Mouse (Mus musculus): ENCODE measurements around the gene Tcf20. TPM values are rescaled to one million over a fixed set of nuclear protein-coding genes. Genes with fewer than 3 reads are reported as not detected.

Gene Tcf20
- polyA plus RNA-seq, 1 experiment, result 13.0 TPM

DNA sequence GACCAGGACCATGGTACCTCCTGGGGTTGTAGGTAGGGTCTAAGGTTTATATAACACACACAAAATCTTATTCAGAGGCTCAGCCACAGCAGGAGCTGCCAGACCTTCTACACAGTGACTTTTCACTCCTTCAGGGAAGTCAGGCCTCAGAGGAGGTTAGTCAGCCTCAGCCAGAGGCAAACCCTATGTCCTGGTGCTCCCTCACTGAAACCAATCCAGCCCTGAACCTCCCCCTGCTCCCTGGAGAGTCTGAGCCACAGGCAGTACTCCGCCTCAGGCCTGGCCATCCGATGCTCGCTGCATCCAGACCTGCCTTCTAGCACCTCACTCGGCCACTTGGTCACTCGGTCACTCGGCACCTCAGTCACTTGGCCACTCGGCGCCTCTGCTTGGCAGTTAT, 37.4 kb downstream of the Tcf20 start:
- H3K79me2 ChIP-seq (ENCODE audit: control insufficient read depth, insufficient read depth), result no peaks in the 10 kb centered on the region
- H3K4me3 ChIP-seq (ENCODE audit: insufficient read depth, poor library complexity, severe bottlenecking), result no peak overlapping the region
- TF ChIP-seq FOSL1 (IDR thresholded peaks at IDR 0.05; ENCODE audit: insufficient read depth, low read length, poor library complexity, severe bottlenecking), result no peak
- TF ChIP-seq MAX (IDR thresholded peaks at IDR 0.05), result no peak
- no peak for TF ChIP-seq CTCF (IDR thresholded peaks at IDR 0.05; ENCODE audit: control insufficient read depth, insufficient read depth, insufficient read length)
- no peak for TF ChIP-seq CEBPB (IDR thresholded peaks at IDR 0.05; ENCODE audit: low read depth)
- no peak for TF ChIP-seq MYOD1 (IDR thresholded peaks at IDR 0.05; ENCODE audit: control insufficient read depth, insufficient read length, low read depth)
- TF ChIP-seq USF1 (IDR thresholded peaks at IDR 0.05; ENCODE audit: low read depth), result no peak
- TF ChIP-seq MYOG (IDR thresholded peaks at IDR 0.05; ENCODE audit: control insufficient read depth, extremely low read depth, insufficient read length), result no peak
- H3ac ChIP-seq (ENCODE audit: control insufficient read depth, insufficient read length, low read depth), result no peak overlapping the region
- H3K79me3 ChIP-seq (ENCODE audit: low read depth), result no peaks in the 10 kb centered on the region
- H3K27me3 ChIP-seq (ENCODE audit: control insufficient read depth, insufficient read depth, insufficient read length), result peaks cover 100% of the 10 kb centered on the region
- H3K36me3 ChIP-seq (ENCODE audit: control insufficient read depth, insufficient read depth), result no peaks in the 10 kb centered on the region

DNA sequence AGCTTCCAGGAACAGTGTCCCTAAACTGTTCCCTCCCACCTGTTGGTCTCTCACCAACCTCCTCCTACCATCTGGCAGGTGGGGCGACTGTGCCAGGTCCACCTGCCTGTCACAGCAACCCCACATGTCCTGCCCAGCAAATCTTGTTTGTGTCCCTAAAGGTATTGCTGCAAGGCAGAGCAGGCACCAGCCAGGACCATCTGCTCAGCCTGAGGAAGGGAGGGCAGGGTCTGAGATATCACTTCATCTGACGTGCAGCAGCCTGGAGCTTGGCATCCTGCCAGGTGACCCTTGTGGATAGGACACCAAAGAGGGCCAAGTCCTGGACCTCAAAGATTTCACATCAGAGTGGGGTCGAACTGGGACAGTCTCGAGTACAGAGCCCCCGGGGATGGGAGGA, 40.2 kb downstream of the Tcf20 start:
- Histone ChIP-seq H3K4me3 (ENCODE audit: insufficient read depth, poor library complexity, severe bottlenecking) (no peak overlapping the region), H3K79me3 (ENCODE audit: low read depth) (no peaks in the 10 kb centered on the region), H3ac (ENCODE audit: control insufficient read depth, insufficient read length, low read depth) (no peak overlapping the region), H3K79me2 (ENCODE audit: control insufficient read depth, insufficient read depth) (no peaks in the 10 kb centered on the region), H3K27me3 (ENCODE audit: control insufficient read depth, insufficient read depth, insufficient read length) (peaks cover 100% of the 10 kb centered on the region), H3K36me3 (ENCODE audit: control insufficient read depth, insufficient read depth) (no peaks in the 10 kb centered on the region)
- no peak for TF ChIP-seq USF1 (IDR thresholded peaks at IDR 0.05; ENCODE audit: low read depth)
- TF ChIP-seq MAX (IDR thresholded peaks at IDR 0.05), result no peak
- no peak for TF ChIP-seq MYOG (IDR thresholded peaks at IDR 0.05; ENCODE audit: control insufficient read depth, extremely low read depth, insufficient read length)
- no peak for TF ChIP-seq CTCF (IDR thresholded peaks at IDR 0.05; ENCODE audit: control insufficient read depth, insufficient read depth, insufficient read length)
- no peak for TF ChIP-seq CEBPB (IDR thresholded peaks at IDR 0.05; ENCODE audit: low read depth)
- TF ChIP-seq MYOD1 (IDR thresholded peaks at IDR 0.05; ENCODE audit: control insufficient read depth, insufficient read length, low read depth), result no peak
- no peak for TF ChIP-seq FOSL1 (IDR thresholded peaks at IDR 0.05; ENCODE audit: insufficient read depth, low read length, poor library complexity, severe bottlenecking)

GRCm38 (mm10) chr15:82944479-82945195, 43.0 kb downstream of the Tcf20 start:
- Histone ChIP-seq H3K79me2 (ENCODE audit: control insufficient read depth, insufficient read depth) (no peaks in the 10 kb centered on the region), H3K27me3 (ENCODE audit: control insufficient read depth, insufficient read depth, insufficient read length) (peaks cover 100% of the 10 kb centered on the region), H3K36me3 (ENCODE audit: control insufficient read depth, insufficient read depth) (no peaks in the 10 kb centered on the region), H3K79me3 (ENCODE audit: low read depth) (no peaks in the 10 kb centered on the region), H3ac (ENCODE audit: control insufficient read depth, insufficient read length, low read depth) (no peak overlapping the region), H3K4me3 (ENCODE audit: insufficient read depth, poor library complexity, severe bottlenecking) (no peak overlapping the region)
- TF ChIP-seq USF1 (IDR thresholded peaks at IDR 0.05; ENCODE audit: low read depth) (no peak), FOSL1 (IDR thresholded peaks at IDR 0.05; ENCODE audit: insufficient read depth, low read length, poor library complexity, severe bottlenecking) (no peak), CTCF (IDR thresholded peaks at IDR 0.05; ENCODE audit: control insufficient read depth, insufficient read depth, insufficient read length) (no peak), CEBPB (IDR thresholded peaks at IDR 0.05; ENCODE audit: low read depth) (no peak), MYOG (IDR thresholded peaks at IDR 0.05; ENCODE audit: control insufficient read depth, extremely low read depth, insufficient read length) (no peak), MYOD1 (IDR thresholded peaks at IDR 0.05; ENCODE audit: control insufficient read depth, insufficient read length, low read depth) (no peak), MAX (IDR thresholded peaks at IDR 0.05) (no peak)

- Histone ChIP-seq H3K27me3 (ENCODE audit: control insufficient read depth, insufficient read depth, insufficient read length) (peaks cover 100% of the 10 kb centered on the region), H3ac (ENCODE audit: control insufficient read depth, insufficient read length, low read depth) (no peak overlapping the region), H3K36me3 (ENCODE audit: control insufficient read depth, insufficient read depth) (no peaks in the 10 kb centered on the region), H3K4me3 (ENCODE audit: insufficient read depth, poor library complexity, severe bottlenecking) (no peak overlapping the region), H3K79me2 (ENCODE audit: control insufficient read depth, insufficient read depth) (no peaks in the 10 kb centered on the region), H3K79me3 (ENCODE audit: low read depth) (no peaks in the 10 kb centered on the region)
- TF ChIP-seq CEBPB (IDR thresholded peaks at IDR 0.05; ENCODE audit: low read depth), result no peak
- no peak for TF ChIP-seq MYOG (IDR thresholded peaks at IDR 0.05; ENCODE audit: control insufficient read depth, extremely low read depth, insufficient read length)
- no peak for TF ChIP-seq USF1 (IDR thresholded peaks at IDR 0.05; ENCODE audit: low read depth)
- TF ChIP-seq MAX (IDR thresholded peaks at IDR 0.05), result no peak
- no peak for TF ChIP-seq CTCF (IDR thresholded peaks at IDR 0.05; ENCODE audit: control insufficient read depth, insufficient read depth, insufficient read length)
- no peak for TF ChIP-seq FOSL1 (IDR thresholded peaks at IDR 0.05; ENCODE audit: insufficient read depth, low read length, poor library complexity, severe bottlenecking)
- no peak for TF ChIP-seq MYOD1 (IDR thresholded peaks at IDR 0.05; ENCODE audit: control insufficient read depth, insufficient read length, low read depth)
Observed at GRCm38 (mm10) chr15:82941733-82942132, 45.9 kb downstream of the Tcf20 start.

- H3K27me3 ChIP-seq (ENCODE audit: control insufficient read depth, insufficient read depth, insufficient read length), result peaks cover 100% of the 10 kb centered on the region
- H3K79me3 ChIP-seq (ENCODE audit: low read depth), result no peaks in the 10 kb centered on the region
- H3K79me2 ChIP-seq (ENCODE audit: control insufficient read depth, insufficient read depth), result no peaks in the 10 kb centered on the region
- no peak overlapping the region for H3K4me3 ChIP-seq (ENCODE audit: insufficient read depth, poor library complexity, severe bottlenecking)
- TF ChIP-seq CEBPB (IDR thresholded peaks at IDR 0.05; ENCODE audit: low read depth) (no peak), USF1 (IDR thresholded peaks at IDR 0.05; ENCODE audit: low read depth) (no peak), CTCF (IDR thresholded peaks at IDR 0.05; ENCODE audit: control insufficient read depth, insufficient read depth, insufficient read length) (no peak), MAX (IDR thresholded peaks at IDR 0.05) (no peak), FOSL1 (IDR thresholded peaks at IDR 0.05; ENCODE audit: insufficient read depth, low read length, poor library complexity, severe bottlenecking) (no peak), MYOG (IDR thresholded peaks at IDR 0.05; ENCODE audit: control insufficient read depth, extremely low read depth, insufficient read length) (no peak)
- H3ac ChIP-seq (ENCODE audit: control insufficient read depth, insufficient read length, low read depth), result no peak overlapping the region
- H3K36me3 ChIP-seq (ENCODE audit: control insufficient read depth, insufficient read depth), result no peaks in the 10 kb centered on the region
Observed at GRCm38 (mm10) chr15:82940494-82941214, 47.0 kb downstream of the Tcf20 start.
